20 mouse cellular contexts compared by ENCODE assay signal in genomic region chr2:68873086-68873485, GRCm38 (mm10). TPM values are rescaled to one million over a fixed set of nuclear protein-coding genes. Genes with fewer than 3 reads are reported as not detected.
DNase-seq lines count a peak whose midpoint lies in the region; ATAC-seq and TF ChIP-seq lines count a peak whose summit lies in the region.
"Had no signal": no experiment of that assay in that cellular context is flagged by ENCODE, and none has a peak within 500 bp of the region (broad histone marks: within the 10 kb centered on the region; RNA-seq: fewer than 3 reads in every experiment).

No protein-coding gene starts in this region.

- peak; percentile 76 for DNase-seq in A20 (ENCODE audit: low read depth, low spot score)
- peak; percentile 35 for DNase-seq in G1E (ENCODE audit: low spot score)
- DNase-seq in liver, postnatal 0 days, result peak; percentile 4
- DNase-seq in naive thymus-derived CD4-positive, alpha-beta T cell, adult 2 months (ENCODE audit: low read depth), result peak; percentile 26
- no peak for DNase-seq in gastrocnemius, postnatal 4 days (ENCODE audit: low spot score in 2 of 2)
- DNase-seq in right cerebral cortex, postnatal 14 days, result no peak
- DNase-seq in adrenal gland, postnatal 36 days, result no peak
- DNase-seq: adrenal gland, postnatal 25 days; cerebellum, adult 9-11 months; embryo, embryonic 11 days; gastrocnemius, postnatal 10 days; kidney, postnatal 14 days; spleen, adult 18-20 months had no signal

- peak overlapping the region; percentile 29; the same call in 1 of the 2 replicates for H3K4me2 ChIP-seq in liver, postnatal 0 days (ENCODE audit: low read depth, low read length)
- H3K4me2 ChIP-seq: embryonic facial prominence, embryonic 15.5 days; hindbrain, embryonic 14.5 days; limb, embryonic 12.5 days; lung, embryonic 15.5 days; stomach, embryonic 15.5 days had no signal

- H3K4me1 ChIP-seq in G1E (ENCODE audit: insufficient read depth, low read depth, low read length), result peaks cover 84% of the 10 kb centered on the region
- peaks cover 35% of the 10 kb centered on the region for H3K4me1 ChIP-seq in liver, postnatal 0 days (ENCODE audit: insufficient read depth)

- peaks cover 4% of the 10 kb centered on the region; the same call in 1 of the 2 replicates for H3K9me3 ChIP-seq in G1E (replicated peaks)
- no peaks in the 10 kb centered on the region for H3K9me3 ChIP-seq in liver, postnatal 0 days (ENCODE audit: low read length)
- H3K9me3 ChIP-seq: embryonic facial prominence, embryonic 15.5 days; forebrain, embryonic 10.5 days; limb, embryonic 12.5 days; lung, embryonic 15.5 days; stomach, embryonic 15.5 days had no signal

- 0 out of 2 replicates have a peak overlapping the region, but pooled peaks have one; percentile 21 for H3K9ac ChIP-seq in liver, postnatal 0 days (replicated peaks)
- H3K9ac ChIP-seq: embryonic facial prominence, embryonic 15.5 days; hindbrain, embryonic 14.5 days; limb, embryonic 12.5 days; lung, embryonic 15.5 days; stomach, embryonic 15.5 days had no signal

- ATAC-seq in G1E (ENCODE audit: extremely low read depth, insufficient number of reproducible peaks, low FRiP score, poor library complexity, severe bottlenecking), result peak; percentile 19; the same call in 1 of the 2 replicates
- ATAC-seq in liver, postnatal 0 days, result no peak

- no peaks in the 10 kb centered on the region for H3K27me3 ChIP-seq in G1E (ENCODE audit: insufficient read depth, low read length)
- no peaks in the 10 kb centered on the region for H3K27me3 ChIP-seq in liver, postnatal 0 days (ENCODE audit: insufficient read depth, low read length)
- H3K27me3 ChIP-seq: CH12.LX; embryonic facial prominence, embryonic 15.5 days; limb, embryonic 12.5 days; lung, embryonic 15.5 days; stomach, embryonic 15.5 days had no signal

- WGBS in liver, postnatal 0 days (ENCODE audit: insufficient replicate concordance), result 34% methylated on average over 6 of the region's 6 CpGs

- no peak for TF ChIP-seq EP300 in liver, postnatal 0 days (IDR thresholded peaks at IDR 0.05; ENCODE audit: low read depth)

- peak overlapping the region; percentile 61; the same call in 1 of the 2 replicates for H3K4me3 ChIP-seq in G1E (ENCODE audit: low read depth, low read length)
- H3K4me3 ChIP-seq in liver, postnatal 0 days (ENCODE audit: low read depth, low read length), result no peak overlapping the region
- H3K4me3 ChIP-seq: embryonic facial prominence, embryonic 15.5 days; forebrain, embryonic 10.5 days; limb, embryonic 12.5 days; lung, embryonic 15.5 days; stomach, embryonic 15.5 days had no signal

- peaks cover 40% of the 10 kb centered on the region for H3K36me3 ChIP-seq in G1E (replicated peaks)
- no peaks in the 10 kb centered on the region for H3K36me3 ChIP-seq in liver, postnatal 0 days (replicated peaks; ENCODE audit: insufficient read depth, low read length)
- H3K36me3 ChIP-seq: embryonic facial prominence, embryonic 15.5 days; forebrain, embryonic 10.5 days; limb, embryonic 12.5 days; lung, embryonic 15.5 days; stomach, embryonic 15.5 days had no signal

- no peak for TF ChIP-seq CTCF in G1E (IDR thresholded peaks at IDR 0.05; ENCODE audit: low read depth, low read length)
- no peak for TF ChIP-seq CTCF in liver, postnatal 0 days (IDR thresholded peaks at IDR 0.05; ENCODE audit: low read depth)

- H3K27ac ChIP-seq in liver, postnatal 0 days (ENCODE audit: low read depth), result peak overlapping the region; percentile 81
- H3K27ac ChIP-seq: embryonic facial prominence, embryonic 15.5 days; forebrain, embryonic 10.5 days; hindbrain, embryonic 14.5 days; limb, embryonic 12.5 days; lung, embryonic 15.5 days; stomach, embryonic 15.5 days had no signal

RNA-seq across cellular contexts. Expression of gene Cers6, which starts 11.8 kb away (rescaled TPM):
- total RNA-seq in G1E (2014; fragmentation: Nextera tagmentation), result 92.4 and 103 TPM in 2 replicates
- 51.5 and 55.7 TPM in 2 replicates for total RNA-seq in G1E (2017)
- polyA plus RNA-seq in G1E (2012), result 14.8 and 19.7 TPM in 2 replicates
- polyA plus RNA-seq in liver, postnatal 0 days (2015; fragmentation: Nextera tagmentation; extraction: Ambion mirVana), result 6.1 and 8.2 TPM in 2 replicates
- 10 to 100 TPM; 11.4 to 11.7 TPM for total RNA-seq in gastrocnemius, postnatal 4 days (2021)
- 1 to 10 TPM; 4.3 to 8.4 TPM for total RNA-seq in adrenal gland, postnatal 36 days (2021)
- total RNA-seq: CH12.LX had no signal

Comparison
In these comparisons a context has a peak if more than half of its experiments do, and no peak if none do; other contexts are left out.
1. DNase-seq: peak in A20 (single experiment), G1E (single experiment), liver, postnatal 0 days (single experiment) and naive thymus-derived CD4-positive, alpha-beta T cell, adult 2 months (single experiment); none in gastrocnemius, postnatal 4 days (0 of 2), right cerebral cortex, postnatal 14 days (single experiment) and adrenal gland, postnatal 36 days (0 of 2).
2. RNA of gene Cers6, which starts 11.8 kb away (total RNA-seq): 51.5 to 103 TPM in G1E; 11.4 to 11.7 TPM in gastrocnemius, postnatal 4 days and 4.3 to 8.4 TPM in adrenal gland, postnatal 36 days; every median in the first group is over 4 times any median in the second.